Mouse (Mus musculus) forebrain, embryonic 13.5 days (tissue): ENCODE measurements around the gene R3hcc1l. TPM values are rescaled to one million over a fixed set of nuclear protein-coding genes. Genes with fewer than 3 reads are reported as not detected.

Experiments
- ATAC-seq: fragments of 200-750 bp; cut with Nextera tagmentation; 2 replicates; pipeline ENCODE4 v1.8.0; 2017
- H3K27ac ChIP-seq: fragments of 300-500 bp; sonication (generic); 2 replicates; pipeline ENCODE4 v1.5.1; 2015; ENCODE audit warnings: inconsistent platforms, mild to moderate bottlenecking, moderate library complexity
- H3K27me3 ChIP-seq: fragments of 300-500 bp; sonication (generic); 2 replicates; pipeline ENCODE4 v1.6.1; 2015; ENCODE audit warnings: mild to moderate bottlenecking, inconsistent platforms
- H3K36me3 ChIP-seq: fragments of 300-500 bp; sonication (generic); 2 replicates; pipeline ENCODE4 v1.6.1; 2015; ENCODE audit warnings: mild to moderate bottlenecking, inconsistent platforms; ENCODE audit not compliant: poor library complexity, severe bottlenecking
- H3K4me1 ChIP-seq: fragments of 300-500 bp; sonication (generic); 2 replicates; pipeline ENCODE4 v1.6.1; 2015; ENCODE audit warnings: inconsistent platforms
- H3K4me2 ChIP-seq: fragments of 300-500 bp; sonication (generic); 2 replicates; pipeline ENCODE4 v1.6.1; 2015; ENCODE audit warnings: inconsistent platforms, mild to moderate bottlenecking, moderate library complexity
- H3K4me3 ChIP-seq: fragments of 300-500 bp; sonication (generic); 2 replicates; pipeline ENCODE4 v1.5.1; 2015; ENCODE audit warnings: mild to moderate bottlenecking, inconsistent platforms
- H3K9ac ChIP-seq: fragments of 300-500 bp; sonication (generic); 2 replicates; pipeline ENCODE4 v1.6.1; 2015; ENCODE audit warnings: mild to moderate bottlenecking, inconsistent platforms
- H3K9me3 ChIP-seq: fragments of 300-500 bp; sonication (generic); replicated peaks from 2 replicates; pipeline ENCODE4 v1.6.1; 2016; ENCODE audit warnings: inconsistent platforms
- WGBS: fragments of 180-500 bp; shearing (Covaris S2); methylation state at CpG from one replicate; pipeline ENCODE4 v1.1.7; 2015; 5-methylcytosine and 5-hydroxymethylcytosine counted together
- polyA plus RNA-seq: library from polyadenylated mRNA; unstranded; fragments of >200 nt; fragmentation: Nextera tagmentation; extraction: Ambion mirVana; gene quantifications from 2 replicates; pipeline ENCODE4 v1.2.1, GENCODE M21; 2015

Gene R3hcc1l
- polyA plus RNA-seq: 15.9 and 18.1 TPM in 2 replicates

DNA sequence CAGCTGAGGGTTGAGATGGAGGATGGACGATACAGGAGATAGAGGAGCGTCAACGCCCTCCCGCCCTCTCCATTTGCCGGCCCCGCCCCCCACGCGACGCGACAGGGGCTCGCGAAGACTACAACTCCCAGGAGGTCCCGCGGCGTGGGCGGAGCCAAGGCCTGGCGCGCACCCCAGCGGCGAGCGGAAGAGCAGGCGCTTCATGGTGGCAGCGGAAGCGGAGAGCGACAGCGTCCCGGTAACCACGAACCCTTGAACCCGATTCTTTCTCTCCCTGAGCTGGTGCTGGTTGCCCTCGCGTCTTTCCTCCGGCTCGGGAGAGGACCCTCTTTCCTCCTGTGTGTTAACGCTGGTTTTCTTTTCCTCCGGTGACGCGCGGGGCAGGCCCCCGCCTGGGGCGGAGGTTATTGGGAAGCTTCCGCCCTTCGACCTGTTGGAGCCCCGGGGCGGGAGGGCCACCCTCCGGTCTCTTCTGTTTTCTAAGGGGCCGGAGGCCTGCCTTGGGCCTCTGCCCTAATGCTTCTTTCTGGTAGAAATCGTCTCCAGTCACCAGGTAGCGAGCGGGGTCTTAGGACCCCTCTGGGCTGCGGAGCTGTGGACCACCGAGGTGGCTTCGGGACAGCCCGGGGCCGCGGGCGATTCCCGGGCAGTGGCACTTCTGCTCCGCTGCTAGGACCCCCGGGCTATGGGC, at the start of gene R3hcc1l:
R3hcc1l (plus strand) TSS at position 140 of the 691 bp plus-strand sequence.
- no peaks in the 10 kb centered on the region for H3K36me3 ChIP-seq
- ATAC-seq: peak; percentile 97
- no peaks in the 10 kb centered on the region for H3K27me3 ChIP-seq
- peak within 1 kb of the TSS; percentile 89 for H3K9ac ChIP-seq
- under 1% methylated on average over 56 of the region's 59 CpGs for whole genome bisulfite sequencing
- peak within 1 kb of the TSS; percentile 76 for H3K4me2 ChIP-seq
- peak within 1 kb of the TSS; percentile 86 for H3K4me3 ChIP-seq
- H3K27ac ChIP-seq: peak within 1 kb of the TSS; percentile 48; the same call in 1 of the 2 replicates
- H3K4me1 ChIP-seq: peaks cover 15% of the 10 kb centered on the region
- H3K9me3 ChIP-seq: no peaks in the 10 kb centered on the region

DNA sequence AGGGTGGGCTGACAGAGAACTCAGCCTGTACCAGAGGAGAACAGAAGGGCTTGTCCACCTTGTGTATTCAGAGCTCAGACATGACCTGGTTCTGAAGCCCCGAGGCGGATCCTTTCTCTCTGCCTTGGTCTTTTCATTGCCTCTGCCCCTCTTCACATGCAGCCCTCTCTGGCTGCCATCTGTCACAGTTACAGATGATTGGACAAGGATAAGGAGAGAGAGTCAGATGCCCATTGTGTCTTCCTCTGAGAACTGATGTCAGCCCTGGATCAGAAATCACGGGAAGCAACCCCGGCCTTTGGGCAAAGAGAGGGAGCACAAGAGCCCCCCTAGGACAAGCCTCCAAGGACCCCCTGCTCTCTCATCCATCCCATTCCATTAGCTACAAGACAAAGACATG, 47.0 kb upstream of the R3hcc1l start:
- 78% methylated on average over 4 of the region's 4 CpGs for WGBS

GRCm38 (mm10) chr19:42472831-42473230, 45.7 kb upstream of the R3hcc1l start:
- H3K27me3 ChIP-seq: no peaks in the 10 kb centered on the region
- no peak overlapping the region for H3K4me3 ChIP-seq
- no peak overlapping the region for H3K27ac ChIP-seq
- no peaks in the 10 kb centered on the region for H3K4me1 ChIP-seq
- no peak overlapping the region for H3K9ac ChIP-seq
- no peaks in the 10 kb centered on the region for H3K9me3 ChIP-seq
- no peaks in the 10 kb centered on the region for H3K36me3 ChIP-seq
- ATAC-seq: no peak
- H3K4me2 ChIP-seq: no peak overlapping the region
- WGBS: 30% methylated on average over 11 of the region's 11 CpGs

More for the DNA sequence above, 47.0 kb upstream of the R3hcc1l start:
- Histone ChIP-seq H3K9me3 (no peaks in the 10 kb centered on the region), H3K4me3 (no peak overlapping the region), H3K36me3 (no peaks in the 10 kb centered on the region), H3K9ac (no peak overlapping the region), H3K27ac (no peak overlapping the region), H3K4me1 (no peaks in the 10 kb centered on the region), H3K4me2 (no peak overlapping the region), H3K27me3 (no peaks in the 10 kb centered on the region)
- no peak for ATAC-seq

DNA sequence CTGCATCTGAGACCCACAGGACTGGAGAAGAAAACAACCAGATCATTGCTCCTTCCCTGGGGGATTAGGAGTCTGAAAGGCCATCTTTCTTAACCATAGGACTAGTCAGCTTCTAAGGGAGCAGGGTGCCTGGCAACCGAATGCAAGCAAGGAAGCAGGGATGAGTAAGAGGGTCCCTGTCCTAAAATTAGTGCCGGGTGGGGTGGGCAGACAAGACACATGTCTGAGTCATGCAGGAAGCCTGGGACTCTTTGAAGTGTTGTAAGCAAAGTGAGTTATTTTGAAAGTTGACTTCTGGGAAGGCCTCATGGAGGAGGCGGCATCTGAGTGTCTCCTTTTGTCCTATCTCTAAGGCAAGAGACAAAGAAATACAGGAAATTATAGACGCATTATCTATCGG, 40.8 kb upstream of the R3hcc1l start:
- ATAC-seq: no peak
- H3K4me3 ChIP-seq: no peak overlapping the region
- WGBS: 85% methylated on average over 5 of the region's 5 CpGs

GRCm38 (mm10) chr19:42478303-42478702, 40.3 kb upstream of the R3hcc1l start:
- no peaks in the 10 kb centered on the region for H3K4me1 ChIP-seq
- WGBS: 57% methylated on average over 12 of the region's 12 CpGs
- H3K36me3 ChIP-seq: no peaks in the 10 kb centered on the region
- no peak overlapping the region for H3K9ac ChIP-seq
- no peak overlapping the region for H3K27ac ChIP-seq
- ATAC-seq: no peak
- no peak overlapping the region for H3K4me2 ChIP-seq
- H3K4me3 ChIP-seq: no peak overlapping the region
- H3K27me3 ChIP-seq: no peaks in the 10 kb centered on the region
- no peaks in the 10 kb centered on the region for H3K9me3 ChIP-seq

More for the DNA sequence above, 40.8 kb upstream of the R3hcc1l start:
- Histone ChIP-seq H3K36me3 (no peaks in the 10 kb centered on the region), H3K27me3 (no peaks in the 10 kb centered on the region), H3K27ac (no peak overlapping the region), H3K4me1 (no peaks in the 10 kb centered on the region), H3K9ac (no peak overlapping the region), H3K4me2 (no peak overlapping the region), H3K9me3 (no peaks in the 10 kb centered on the region)

DNA sequence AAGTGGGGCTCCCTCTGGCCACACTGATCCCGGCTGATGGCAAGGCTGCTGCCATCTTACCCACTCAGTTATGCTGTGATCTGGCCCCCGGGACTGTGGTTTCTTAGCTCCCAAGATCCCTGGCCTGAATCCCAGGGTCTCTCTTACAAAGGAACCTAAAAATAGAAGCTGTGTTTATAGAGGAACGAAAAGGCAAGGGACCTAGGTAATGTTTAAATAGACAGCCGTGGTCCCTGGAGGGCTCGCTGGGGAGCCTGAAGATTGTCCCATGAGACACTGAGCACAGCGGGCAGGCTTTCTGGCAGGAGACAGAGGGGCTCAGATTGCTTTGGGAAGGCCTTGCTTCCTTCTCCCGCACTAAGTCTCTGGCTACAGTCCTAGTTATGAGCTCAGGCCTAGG, 33.1 kb upstream of the R3hcc1l start:
- WGBS: 65% methylated on average over 7 of the region's 7 CpGs
- H3K36me3 ChIP-seq: no peaks in the 10 kb centered on the region
- 0 out of 2 replicates have a peak, but pooled peaks cover 5% of the 10 kb centered on the region for H3K4me1 ChIP-seq
- H3K27ac ChIP-seq: no peak overlapping the region
- H3K4me3 ChIP-seq: no peak overlapping the region
- no peak for ATAC-seq
- H3K4me2 ChIP-seq: no peak overlapping the region
- H3K27me3 ChIP-seq: no peaks in the 10 kb centered on the region
- no peaks in the 10 kb centered on the region for H3K9me3 ChIP-seq
- no peak overlapping the region for H3K9ac ChIP-seq

DNA sequence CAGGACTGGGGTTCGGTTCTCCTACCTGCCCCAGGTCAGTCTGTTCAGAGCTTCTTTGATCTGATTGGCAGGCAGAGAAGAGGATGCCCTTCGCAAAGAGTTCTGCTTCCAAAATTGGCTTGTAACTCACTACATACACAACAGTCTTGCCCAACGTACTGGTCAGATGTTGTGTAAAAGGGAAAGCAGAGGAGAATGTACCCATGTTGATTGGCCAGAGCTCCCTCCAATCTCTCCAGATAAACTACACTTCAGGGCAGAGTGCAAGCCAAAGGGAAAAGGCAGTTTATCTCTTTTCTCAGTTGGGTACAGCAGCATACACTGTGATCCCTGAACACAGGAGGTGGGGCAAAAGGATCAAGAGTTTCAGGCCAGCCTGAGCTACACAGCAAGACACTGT, 31.3 kb upstream of the R3hcc1l start:
- Histone ChIP-seq H3K4me2 (no peak overlapping the region), H3K4me1 (0 out of 2 replicates have a peak, but pooled peaks cover 5% of the 10 kb centered on the region), H3K36me3 (no peaks in the 10 kb centered on the region), H3K4me3 (no peak overlapping the region), H3K27ac (no peak overlapping the region), H3K9me3 (no peaks in the 10 kb centered on the region), H3K27me3 (no peaks in the 10 kb centered on the region), H3K9ac (no peak overlapping the region)
- ATAC-seq: no peak
- 78% methylated on average over 3 of the region's 3 CpGs for WGBS

DNA sequence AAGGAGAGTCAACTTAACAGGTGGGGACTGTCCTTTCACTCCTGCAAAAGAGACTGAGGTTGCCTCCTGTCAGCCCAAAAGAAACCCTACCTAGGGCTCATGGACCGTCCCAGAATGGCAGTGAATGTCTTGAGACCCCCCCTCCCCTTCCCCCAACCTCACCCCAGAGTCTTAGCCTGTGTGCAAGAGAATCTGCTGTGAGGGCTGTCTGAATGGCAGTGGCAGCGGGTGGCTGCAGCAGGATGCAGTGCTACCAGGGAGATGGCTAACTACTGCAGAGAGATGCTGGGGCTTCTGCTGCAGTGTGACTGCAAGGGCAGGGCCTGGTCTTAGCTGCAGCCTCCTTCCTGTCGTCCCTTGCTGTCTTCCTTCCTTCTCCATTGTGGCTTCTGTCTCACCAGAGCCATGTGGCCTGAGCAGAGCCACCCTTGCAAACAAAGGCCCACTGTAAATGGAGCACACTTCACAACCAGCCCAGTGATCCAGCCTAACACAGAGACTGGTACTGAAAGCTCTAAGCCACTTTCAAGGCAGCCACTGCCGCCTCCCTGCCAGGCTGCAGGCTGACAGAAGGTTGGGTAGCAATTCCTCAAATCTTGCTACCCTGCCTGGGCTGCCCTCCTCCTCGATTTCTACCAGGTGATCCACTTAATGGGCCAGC, 25.2 kb upstream of the R3hcc1l start:
- peak; percentile 27; the same call in 1 of the 2 replicates for ATAC-seq
- H3K9ac ChIP-seq: peak overlapping the region; percentile 12; the same call in 1 of the 2 replicates
- WGBS: 34% methylated on average over 5 of the region's 5 CpGs

DNA sequence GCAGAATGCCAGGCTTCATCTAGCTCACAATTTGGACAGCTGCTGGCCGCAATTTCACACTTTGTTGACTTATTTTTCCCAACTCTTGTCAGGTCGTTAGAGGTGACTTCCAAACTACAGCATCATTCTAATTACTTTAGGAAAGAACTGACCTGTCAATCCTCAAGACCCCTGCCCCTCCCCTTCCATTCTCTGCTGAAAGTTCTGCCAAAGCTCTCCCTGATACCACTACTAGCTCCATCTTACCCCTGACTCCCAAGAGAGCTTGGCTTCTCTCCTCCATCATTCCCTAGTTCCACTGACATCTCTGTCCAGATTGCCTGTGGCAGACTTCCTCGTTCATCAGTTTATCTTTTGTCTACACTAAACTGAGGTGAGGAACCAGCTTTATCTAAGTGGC, 14.4 kb upstream of the R3hcc1l start:
- ATAC-seq: no peak
- no peaks in the 10 kb centered on the region for H3K4me1 ChIP-seq
- H3K27me3 ChIP-seq: no peaks in the 10 kb centered on the region
- H3K4me2 ChIP-seq: no peak overlapping the region
- no peak overlapping the region for H3K9ac ChIP-seq
- no peaks in the 10 kb centered on the region for H3K9me3 ChIP-seq
- H3K27ac ChIP-seq: no peak overlapping the region
- WGBS: 56% methylated on average over 3 of the region's 3 CpGs
- H3K36me3 ChIP-seq: no peaks in the 10 kb centered on the region
- H3K4me3 ChIP-seq: no peak overlapping the region

More for the DNA sequence above, 25.2 kb upstream of the R3hcc1l start:
- H3K9me3 ChIP-seq: no peaks in the 10 kb centered on the region
- H3K4me1 ChIP-seq: no peaks in the 10 kb centered on the region; the same call in 1 of the 2 replicates
- no peak overlapping the region for H3K4me2 ChIP-seq
- no peaks in the 10 kb centered on the region for H3K27me3 ChIP-seq
- no peak overlapping the region for H3K27ac ChIP-seq
- no peak overlapping the region for H3K4me3 ChIP-seq
- no peaks in the 10 kb centered on the region for H3K36me3 ChIP-seq

- H3K4me2 ChIP-seq: no peak overlapping the region
- H3K27ac ChIP-seq: no peak overlapping the region
- H3K9me3 ChIP-seq: no peaks in the 10 kb centered on the region
- ATAC-seq: no peak
- 71% methylated on average over 9 of the region's 9 CpGs for WGBS
- no peaks in the 10 kb centered on the region for H3K27me3 ChIP-seq
- H3K9ac ChIP-seq: no peak overlapping the region
- no peak overlapping the region for H3K4me3 ChIP-seq
- H3K4me1 ChIP-seq: no peaks in the 10 kb centered on the region
- no peaks in the 10 kb centered on the region for H3K36me3 ChIP-seq
These were observed 8.9 kb upstream of the R3hcc1l start for GRCm38 (mm10) chr19:42509625-42510024.

DNA sequence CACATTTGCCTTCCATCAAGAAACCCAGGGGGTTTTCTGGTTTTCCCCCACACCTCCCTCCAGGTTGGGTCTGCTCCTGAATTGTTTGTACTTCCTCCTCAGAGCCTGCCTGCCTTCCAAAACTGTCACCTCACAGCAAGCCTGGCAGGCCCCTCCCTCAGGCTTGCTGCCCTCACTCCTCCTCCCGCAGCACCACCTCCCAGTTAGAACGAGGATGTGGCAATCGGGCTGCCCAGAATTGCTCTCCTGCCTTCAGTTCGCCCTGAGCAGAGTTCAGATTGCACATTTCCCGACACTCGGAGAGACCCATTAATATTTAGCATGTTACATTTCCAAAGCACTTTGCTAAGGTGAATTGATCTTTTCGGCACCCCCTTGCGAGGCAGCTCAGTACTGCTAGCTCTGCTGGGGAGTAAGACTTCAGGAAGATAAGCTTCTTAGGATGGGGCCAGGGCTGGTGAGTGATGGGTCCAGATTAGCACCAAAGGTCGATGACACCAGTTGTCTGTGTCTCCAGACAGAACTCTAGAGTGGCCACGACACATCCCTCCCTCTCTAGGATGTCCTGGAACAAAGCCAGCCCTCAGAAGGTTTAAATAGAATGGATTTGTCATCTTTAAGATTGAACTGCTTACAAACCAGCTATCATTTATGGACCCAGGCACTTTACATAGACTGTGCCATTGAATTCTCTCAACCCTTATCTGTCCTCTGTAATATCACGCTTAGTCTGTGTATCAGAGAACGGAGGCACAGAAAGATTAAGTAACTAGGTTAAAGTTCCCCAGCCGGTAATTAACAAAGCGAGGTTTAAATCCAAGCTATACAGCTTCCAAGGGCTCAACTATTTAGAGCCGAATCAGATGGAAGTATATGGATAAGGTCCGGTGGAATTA, 8.0 kb upstream of the R3hcc1l start:
- no peak for ATAC-seq
- no peak overlapping the region for H3K27ac ChIP-seq
- H3K9me3 ChIP-seq: no peaks in the 10 kb centered on the region
- H3K9ac ChIP-seq: no peak overlapping the region
- 63% methylated on average over 16 of the region's 16 CpGs for WGBS
- H3K36me3 ChIP-seq: no peaks in the 10 kb centered on the region
- H3K4me2 ChIP-seq: no peak overlapping the region
- H3K4me3 ChIP-seq: no peak overlapping the region
- H3K4me1 ChIP-seq: no peaks in the 10 kb centered on the region
- no peaks in the 10 kb centered on the region for H3K27me3 ChIP-seq

GRCm38 (mm10) chr19:42515656-42516055, 2.9 kb upstream of the R3hcc1l start:
- H3K9ac ChIP-seq: no peak overlapping the region
- peaks cover 15% of the 10 kb centered on the region for H3K4me1 ChIP-seq
- 91% methylated on average over 8 of the region's 8 CpGs for WGBS
- no peaks in the 10 kb centered on the region for H3K9me3 ChIP-seq
- H3K4me3 ChIP-seq: no peak overlapping the region
- H3K36me3 ChIP-seq: no peaks in the 10 kb centered on the region
- H3K27me3 ChIP-seq: no peaks in the 10 kb centered on the region
- H3K27ac ChIP-seq: no peak overlapping the region
- no peak for ATAC-seq
- H3K4me2 ChIP-seq: no peak overlapping the region
